Mouse (Mus musculus) skeletal muscle tissue, adult 2 months (tissue): ENCODE results near the gene Tldc2.

ENCODE experiments used
- DNase-seq: peaks from one replicate; pipeline ENCODE4 v3.0.0-alpha.2; 2012; ENCODE audit warnings: low read depth, low spot score

The Tldc2 gene

GRCm38 (mm10) chr2:157086796-157087195 is at the start of gene Tldc2:
Gene Tldc2 (plus strand): TSS chr2:157087055.
- DNase-seq, result no peak

GRCm38 (mm10) chr2:157037303-157037702 is 49.6 kb upstream of the Tldc2 start:
- DNase-seq, result no peak

DNA sequence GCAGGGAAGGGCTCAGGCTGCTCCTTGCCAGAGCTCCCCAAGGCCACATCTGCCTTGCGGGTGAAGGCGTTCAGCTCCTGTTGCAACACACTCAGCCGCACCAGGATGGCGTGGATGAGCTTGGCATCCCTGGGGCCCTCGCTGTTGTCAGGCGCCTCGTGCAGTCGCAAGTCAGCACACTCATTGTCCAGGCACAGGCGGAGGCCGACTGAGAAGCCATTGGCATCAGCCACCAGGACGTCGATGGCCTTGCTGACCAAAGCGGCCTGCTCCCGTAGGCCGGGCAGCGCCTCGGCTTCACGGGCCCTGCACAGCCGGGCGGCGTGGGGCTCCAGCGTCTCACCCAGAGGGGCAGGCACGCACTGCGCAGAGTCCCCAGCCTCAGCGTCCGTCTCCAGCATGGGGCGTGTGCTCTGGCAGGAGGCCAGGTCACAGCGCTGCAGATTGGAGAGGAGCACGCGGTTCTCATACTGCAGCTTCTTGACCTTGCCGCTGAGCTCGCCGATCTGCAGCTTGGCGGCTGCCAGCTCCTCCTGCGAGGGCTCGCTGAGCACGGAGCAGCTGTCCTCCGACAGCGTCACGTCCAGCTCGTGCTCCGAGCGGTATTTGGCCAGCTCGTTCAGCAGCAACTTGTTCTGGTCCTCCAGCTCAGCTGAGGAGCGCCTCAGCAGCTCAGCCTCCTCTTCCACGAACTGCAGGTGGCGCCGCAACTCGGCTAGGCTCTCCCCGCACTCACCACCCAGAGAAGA is 46.8 kb upstream of the Tldc2 start:
- no peak for DNase-seq

DNA sequence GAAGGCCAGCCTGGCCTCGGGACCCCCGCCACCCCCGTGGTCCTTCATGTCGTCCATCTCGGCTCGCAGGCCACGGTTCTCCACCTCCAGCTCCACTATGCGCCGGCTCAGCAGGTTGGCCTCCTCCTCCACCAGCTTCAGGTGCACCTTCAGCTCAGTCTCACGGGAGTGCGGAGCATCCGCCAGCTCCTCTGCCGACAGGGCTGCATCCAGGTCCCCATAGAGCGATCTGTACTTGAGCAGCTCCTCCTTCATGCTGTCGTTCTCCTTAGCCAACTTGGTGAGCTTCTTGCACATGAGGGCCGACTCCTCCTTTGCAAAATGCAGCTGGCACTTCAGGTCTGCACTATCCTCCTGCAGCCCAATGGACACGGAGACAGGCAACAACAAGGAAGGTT is 46.2 kb upstream of the Tldc2 start:
- no peak for DNase-seq

GRCm38 (mm10) chr2:157041421-157041820 is 45.4 kb upstream of the Tldc2 start:
- no peak for DNase-seq

- no peak for DNase-seq
Observed at GRCm38 (mm10) chr2:157043556-157043955, 43.3 kb upstream of the Tldc2 start.

GRCm38 (mm10) chr2:157043987-157044386 is 42.9 kb upstream of the Tldc2 start:
- no peak for DNase-seq

- no peak for DNase-seq
Observed at GRCm38 (mm10) chr2:157045932-157046331, 40.9 kb upstream of the Tldc2 start.

GRCm38 (mm10) chr2:157046956-157047355 is 39.9 kb upstream of the Tldc2 start:
- no peak for DNase-seq

DNA sequence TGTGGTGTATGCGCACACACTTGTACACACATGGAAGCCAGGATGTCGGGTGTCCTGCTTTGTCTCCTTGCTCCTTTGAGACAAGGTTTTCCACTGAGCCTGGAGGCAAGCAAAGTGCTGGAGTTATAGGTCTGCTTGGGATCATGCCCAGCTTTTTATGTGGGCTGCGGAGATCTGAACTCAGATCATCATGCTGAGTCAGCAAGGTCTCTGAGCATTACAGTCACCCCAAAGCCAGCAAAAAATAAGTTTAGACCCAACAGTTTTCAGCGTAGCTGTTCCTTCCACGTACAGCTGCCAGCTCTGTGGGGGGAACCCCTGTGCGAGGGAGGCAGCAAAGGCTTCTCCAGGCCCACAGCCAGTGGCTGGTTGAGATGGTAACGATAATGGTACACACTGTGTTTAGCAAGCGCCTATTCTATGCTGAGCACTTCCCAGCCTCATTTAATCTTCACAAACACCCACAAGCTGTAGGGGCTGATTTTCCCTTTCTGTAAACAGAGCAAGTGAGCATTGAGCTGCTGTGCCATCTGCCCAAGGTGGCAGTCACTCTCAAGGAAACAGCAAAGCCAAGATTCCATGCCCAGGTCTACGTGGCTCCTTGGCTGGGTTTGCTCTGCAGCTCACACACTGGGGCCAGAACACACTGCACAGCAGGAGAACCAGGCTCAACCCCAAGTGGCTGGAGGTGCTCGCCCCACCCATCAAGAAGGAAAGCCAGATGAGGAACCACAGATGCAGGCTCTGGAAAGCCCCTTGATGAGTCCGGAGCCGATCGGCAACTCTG is 38.3 kb upstream of the Tldc2 start:
- no peak for DNase-seq

DNA sequence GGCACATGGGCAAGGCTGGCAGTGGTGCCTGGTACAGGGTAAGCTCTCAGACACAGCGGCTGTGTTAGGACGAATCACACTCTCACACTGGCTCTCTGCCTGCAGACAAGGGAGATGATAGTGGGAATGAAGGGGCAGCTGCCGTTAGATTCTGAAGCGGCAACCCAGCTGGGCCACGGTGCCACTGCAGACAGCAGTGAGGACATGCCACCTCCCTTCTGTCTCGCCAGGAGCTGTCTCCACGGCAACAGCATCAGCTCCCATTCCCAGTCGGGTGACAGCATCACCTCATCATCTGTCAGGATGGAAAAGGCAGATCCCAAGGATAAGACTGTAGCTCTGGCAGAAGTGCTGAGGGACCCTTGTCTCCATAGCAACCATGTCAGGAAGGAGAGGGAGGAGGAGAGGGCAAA is 37.0 kb upstream of the Tldc2 start:
- no peak for DNase-seq

DNA sequence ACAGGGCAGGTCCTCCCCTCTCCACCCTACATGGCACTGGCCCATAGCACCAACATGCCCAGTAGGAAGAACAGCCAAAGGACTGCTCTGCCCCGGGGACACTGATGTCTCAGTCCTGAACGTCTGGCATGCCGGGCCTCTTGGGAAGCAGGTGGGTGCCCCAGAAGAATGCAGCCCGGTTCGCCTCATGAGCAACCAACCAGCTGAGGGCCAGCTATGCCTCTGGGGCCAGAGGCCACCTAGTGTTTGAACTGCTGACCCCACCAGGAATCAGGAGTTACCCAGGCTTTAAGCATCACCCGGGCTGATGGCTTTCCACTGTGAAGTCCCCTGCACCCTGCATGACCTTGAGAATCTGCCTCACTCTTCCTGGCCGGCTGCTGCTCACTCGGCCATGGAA is 34.4 kb upstream of the Tldc2 start:
- DNase-seq, result no peak

DNA sequence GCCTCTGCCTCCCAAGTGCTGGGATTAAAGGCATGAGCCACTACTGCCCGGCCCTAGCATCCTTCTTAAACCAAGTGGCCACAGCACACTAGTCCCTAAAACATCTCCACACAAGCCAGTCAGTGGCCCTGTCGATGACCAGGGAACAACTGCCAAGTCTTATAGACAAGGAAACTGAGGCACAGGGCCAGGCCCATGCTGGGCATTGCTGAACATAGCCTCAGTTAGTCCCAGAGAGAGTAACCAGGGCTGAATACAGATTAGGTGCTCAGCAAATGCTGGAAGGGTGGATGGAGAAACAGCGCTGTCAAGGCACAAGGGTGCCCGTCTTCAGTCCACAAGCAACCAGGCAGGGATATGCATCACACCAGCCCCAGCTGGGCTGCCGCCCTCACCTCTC is 33.7 kb upstream of the Tldc2 start:
- no peak for DNase-seq

DNA sequence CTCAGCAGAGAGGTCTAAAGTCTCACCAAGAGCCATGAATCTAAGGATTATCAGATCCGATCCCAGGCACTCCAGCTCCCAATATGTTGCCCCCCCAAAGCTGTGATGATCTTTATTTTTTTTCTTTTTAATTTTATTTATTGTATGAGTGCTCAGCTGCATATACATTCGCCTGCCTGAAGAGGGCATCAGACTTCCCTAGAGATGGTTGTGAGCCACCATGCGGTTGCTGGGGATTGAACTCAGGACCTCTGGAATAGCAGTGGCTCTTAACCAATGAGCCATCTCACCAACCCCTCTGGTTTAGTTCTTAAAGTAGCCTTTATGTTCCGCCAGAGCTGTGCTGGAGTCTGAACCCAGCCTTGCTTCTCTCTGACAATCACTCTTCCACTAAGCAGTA is 33.1 kb upstream of the Tldc2 start:
- DNase-seq, result no peak

DNA sequence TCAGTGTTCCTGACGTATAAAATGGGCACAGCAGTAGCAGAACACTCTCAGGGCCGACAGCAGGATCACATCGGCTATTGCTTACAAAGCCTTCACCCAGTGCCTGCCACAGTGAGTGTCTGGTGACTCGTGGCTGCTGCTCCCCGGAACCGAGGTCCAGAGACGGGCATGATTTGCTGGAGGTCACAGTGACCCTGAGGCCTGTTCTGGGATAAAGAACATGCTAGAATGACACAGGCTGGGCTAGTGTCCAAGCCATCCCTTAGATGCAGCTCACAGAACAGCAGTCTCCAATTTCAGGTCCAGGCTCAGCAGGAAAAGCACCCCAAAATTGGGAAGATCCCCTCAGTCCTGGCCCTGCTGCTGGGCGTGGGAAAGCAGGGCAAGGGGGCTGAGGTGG is 32.6 kb upstream of the Tldc2 start:
- DNase-seq, result no peak

GRCm38 (mm10) chr2:157054816-157055215 is 32.0 kb upstream of the Tldc2 start:
- no peak for DNase-seq

DNA sequence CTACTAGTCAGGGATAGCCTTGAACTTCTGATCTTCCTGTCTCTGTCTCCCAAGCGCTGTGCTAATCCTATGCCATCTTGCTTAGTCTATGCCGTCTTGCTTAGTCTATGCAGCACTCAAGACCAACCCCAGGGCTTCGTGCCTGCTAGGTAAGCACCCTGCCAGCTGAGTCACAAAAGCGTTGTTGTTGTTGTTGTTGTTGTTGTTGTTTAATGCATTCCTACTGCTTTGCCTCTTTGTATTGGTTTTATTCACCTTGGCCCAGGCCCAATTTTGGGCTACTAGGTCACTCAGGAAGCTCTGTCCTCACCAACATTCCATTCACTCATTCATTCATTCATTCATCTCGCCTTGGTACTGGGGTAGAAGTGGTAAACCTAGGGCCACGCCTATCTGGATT is 31.1 kb upstream of the Tldc2 start:
- DNase-seq, result no peak

GRCm38 (mm10) chr2:157057186-157057585 is 29.7 kb upstream of the Tldc2 start:
- DNase-seq, result no peak

GRCm38 (mm10) chr2:157057758-157058157 is 29.1 kb upstream of the Tldc2 start:
- DNase-seq, result no peak

- DNase-seq, result no peak
Observed at GRCm38 (mm10) chr2:157058342-157058998, 28.4 kb upstream of the Tldc2 start.

DNA sequence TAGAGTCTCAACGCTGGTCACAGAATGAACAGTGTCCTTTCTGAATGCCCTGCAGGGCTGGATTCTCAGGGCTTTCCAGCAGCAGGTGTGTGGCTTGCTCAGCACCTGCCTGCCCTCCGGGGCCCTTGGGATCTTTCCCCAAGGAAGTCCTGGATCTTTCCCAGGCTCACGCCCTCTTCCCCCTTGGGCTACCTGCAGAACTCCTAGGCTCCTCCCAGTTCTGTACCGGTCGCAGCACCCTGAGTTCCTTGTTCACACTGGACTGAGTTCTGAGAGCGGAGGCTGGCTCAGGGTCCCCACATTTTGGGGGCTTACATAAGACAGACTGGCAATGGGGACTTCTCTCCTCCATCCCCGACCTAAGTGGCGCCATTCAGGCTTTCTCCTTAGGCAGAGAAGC is 27.7 kb upstream of the Tldc2 start:
- no peak for DNase-seq

DNA sequence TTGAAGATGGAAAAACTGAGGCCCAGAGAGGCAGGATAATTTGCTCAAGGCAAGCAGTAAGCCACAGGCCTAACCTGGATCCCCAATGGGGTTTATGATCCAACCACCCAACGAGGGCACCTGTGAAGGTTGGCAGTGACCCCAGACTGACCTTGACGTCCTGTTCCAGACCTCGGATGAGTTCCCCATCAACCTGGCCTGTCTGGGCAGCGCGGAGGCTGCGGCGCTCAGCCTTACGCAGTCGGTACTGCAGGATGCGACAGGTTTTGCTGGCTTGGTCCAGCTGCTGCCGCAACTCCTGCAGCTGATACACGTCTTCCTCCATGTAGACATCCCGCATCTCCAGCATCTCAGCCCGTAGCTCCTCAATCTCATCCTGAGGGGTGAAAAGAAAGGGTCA is 26.8 kb upstream of the Tldc2 start:
- no peak for DNase-seq
